Mouse (Mus musculus) limb, embryonic 14.5 days (tissue): ENCODE results near the gene Evl. TPM values are rescaled to one million over a fixed set of nuclear protein-coding genes. Genes with fewer than 3 reads are reported as not detected.

ENCODE experiments used
- ATAC-seq: fragments of 200-750 bp; cut with Nextera tagmentation; 2 replicates; pipeline ENCODE4 v1.8.0; 2017; ENCODE audit warnings: low read depth, moderate number of reproducible peaks, moderate TSS enrichment; ENCODE audit not compliant: low FRiP score
- DNase-seq: peaks from one replicate; pipeline ENCODE4 v3.0.0-alpha.2; 2015; ENCODE audit warnings: low spot score
- H3K27ac ChIP-seq: fragments of 300-500 bp; sonication (generic); replicated peaks from 2 replicates; pipeline ENCODE4 v1.5.1; 2014; ENCODE audit warnings: low read depth, mild to moderate bottlenecking, low read length, moderate library complexity, mixed read lengths
- H3K27me3 ChIP-seq: fragments of 300-500 bp; sonication (generic); 2 replicates; pipeline ENCODE4 v1.6.1; 2014; ENCODE audit warnings: low read length, mixed read lengths; ENCODE audit not compliant: control insufficient read depth, insufficient read depth
- H3K36me3 ChIP-seq: fragments of 300-500 bp; sonication (generic); 2 replicates; pipeline ENCODE4 v1.6.1; 2014; ENCODE audit warnings: mild to moderate bottlenecking, low read length, moderate library complexity, mixed read lengths; ENCODE audit not compliant: control insufficient read depth, insufficient read depth
- H3K4me1 ChIP-seq: fragments of 300-500 bp; sonication (generic); 2 replicates; pipeline ENCODE4 v1.6.1; 2014; ENCODE audit warnings: antibody characterized with exemption, low read length, mixed read lengths; ENCODE audit not compliant: control insufficient read depth, insufficient read depth
- H3K4me2 ChIP-seq: fragments of 300-500 bp; sonication (generic); replicated peaks from 2 replicates; pipeline ENCODE4 v1.6.1; 2014; ENCODE audit warnings: low read depth, mild to moderate bottlenecking, low read length, moderate library complexity; ENCODE audit not compliant: severe bottlenecking
- H3K4me3 ChIP-seq: fragments of 300-500 bp; sonication (generic); replicated peaks from 2 replicates; pipeline ENCODE4 v1.5.1; 2014; ENCODE audit warnings: low read length
- H3K9ac ChIP-seq: fragments of 300-500 bp; sonication (generic); 2 replicates; pipeline ENCODE4 v1.6.1; 2014; ENCODE audit warnings: mild to moderate bottlenecking, low read depth, low read length, moderate library complexity; ENCODE audit not compliant: severe bottlenecking
- H3K9me3 ChIP-seq: fragments of 300-500 bp; sonication (generic); 2 replicates; pipeline ENCODE4 v1.6.1; 2016; ENCODE audit warnings: low read length; ENCODE audit not compliant: control insufficient read depth
- POLR2A ChIP-seq: fragments of 200-500 bp; IDR thresholded peaks from 2 replicates; pipeline ENCODE4 v1.8.0; 2012; ENCODE audit warnings: inconsistent platforms, mild to moderate bottlenecking, moderate library complexity, borderline replicate concordance; ENCODE audit not compliant: insufficient read depth, insufficient read length; ENCODE audit errors: extremely low read depth
- WGBS: fragments of 180-500 bp; shearing (Covaris S2); extraction: QIAGEN DNeasy Blood & Tissue Kit; methylation state at CpG from one replicate; pipeline ENCODE4 v1.1.7; 2014; 5-methylcytosine and 5-hydroxymethylcytosine counted together
- polyA plus RNA-seq, 2 experiments: library from polyadenylated mRNA; depleted of rRNA in 1 of 2; stranded (reverse) in 1 of 2; unstranded in 1 of 2; fragments of >200 nt; fragmentation: Nextera tagmentation in 1 of 2; extraction: Ambion mirVana in 1 of 2; gene quantifications; 2 replicates each; pipeline versions ENCODE4 v1.2.1 to v1.2.3; 2012 to 2014

Evl gene
- polyA plus RNA-seq, 2 experiments = 82.3 to 181 TPM

GRCm38 (mm10) chr12:108617511-108617910 is 63.0 kb downstream of the Evl start:
- no peak overlapping the region for H3K4me2 ChIP-seq
- peaks cover 13% of the 10 kb centered on the region for H3K4me1 ChIP-seq
- ATAC-seq (no peak), DNase-seq (no peak)
- H3K36me3 ChIP-seq = no peaks in the 10 kb centered on the region
- no peaks in the 10 kb centered on the region for H3K27me3 ChIP-seq
- no peak overlapping the region for H3K9ac ChIP-seq
- no peaks in the 10 kb centered on the region for H3K9me3 ChIP-seq
- 65% methylated on average over 7 of the region's 7 CpGs for WGBS
- no peak overlapping the region for H3K27ac ChIP-seq
- no peak overlapping the region for H3K4me3 ChIP-seq
- TF ChIP-seq POLR2A = no peak

- Histone ChIP-seq H3K4me3 (no peak overlapping the region), H3K36me3 (no peaks in the 10 kb centered on the region), H3K27ac (no peak overlapping the region), H3K9me3 (no peaks in the 10 kb centered on the region), H3K4me2 (no peak overlapping the region), H3K4me1 (peaks cover 13% of the 10 kb centered on the region), H3K9ac (no peak overlapping the region), H3K27me3 (no peaks in the 10 kb centered on the region)
- DNase-seq = no peak
- 97% methylated on average over 7 of the region's 7 CpGs for WGBS
- TF ChIP-seq POLR2A = no peak
- no peak for ATAC-seq
Measured at GRCm38 (mm10) chr12:108619853-108620416, 65.4 kb downstream of the Evl start.

GRCm38 (mm10) chr12:108622406-108622805 is 67.9 kb downstream of the Evl start:
- no peak; the same call in 1 of the 2 replicates for ATAC-seq
- H3K27me3 ChIP-seq = no peaks in the 10 kb centered on the region
- WGBS = 59% methylated on average over 5 of the region's 5 CpGs

GRCm38 (mm10) chr12:108629556-108629955 is 75.0 kb downstream of the Evl start:
- peaks cover 7% of the 10 kb centered on the region; the same call in 1 of the 2 replicates for H3K4me1 ChIP-seq
- H3K4me3 ChIP-seq = no peak overlapping the region
- H3K27me3 ChIP-seq = no peaks in the 10 kb centered on the region
- no peaks in the 10 kb centered on the region for H3K9me3 ChIP-seq
- DNase-seq = no peak
- H3K36me3 ChIP-seq = no peaks in the 10 kb centered on the region; the same call in 1 of the 2 replicates
- H3K9ac ChIP-seq = no peak overlapping the region
- 88% methylated on average over 1 of the region's 1 CpGs for WGBS
- no peak for TF ChIP-seq POLR2A
- ATAC-seq = no peak
- H3K27ac ChIP-seq = no peak overlapping the region
- H3K4me2 ChIP-seq = no peak overlapping the region

More at GRCm38 (mm10) chr12:108622406-108622805, 67.9 kb downstream of the Evl start:
- peaks cover 20% of the 10 kb centered on the region for H3K4me1 ChIP-seq
- no peak for TF ChIP-seq POLR2A
- H3K36me3 ChIP-seq = no peaks in the 10 kb centered on the region
- no peak overlapping the region for H3K4me2 ChIP-seq
- no peak overlapping the region for H3K27ac ChIP-seq
- no peak for DNase-seq
- no peak overlapping the region for H3K4me3 ChIP-seq
- no peaks in the 10 kb centered on the region for H3K9me3 ChIP-seq
- H3K9ac ChIP-seq = no peak overlapping the region

GRCm38 (mm10) chr12:108630741-108631688 is 76.5 kb downstream of the Evl start:
- TF ChIP-seq POLR2A = no peak
- Histone ChIP-seq H3K9ac (no peak overlapping the region), H3K27ac (no peak overlapping the region), H3K4me1 (no peaks in the 10 kb centered on the region), H3K9me3 (no peaks in the 10 kb centered on the region), H3K27me3 (no peaks in the 10 kb centered on the region), H3K4me3 (no peak overlapping the region), H3K36me3 (no peaks in the 10 kb centered on the region; the same call in 1 of the 2 replicates), H3K4me2 (no peak overlapping the region)
- ATAC-seq (no peak), DNase-seq (no peak)
- WGBS = 83% methylated on average over 6 of the region's 6 CpGs
